Mouse (Mus musculus) heart, embryonic 10.5 days (tissue): ENCODE results near the gene Acot3. TPM values are rescaled to one million over a fixed set of nuclear protein-coding genes. Genes with fewer than 3 reads are reported as not detected.
"Not testable (repeated sequence)": the region's sequence is repeated elsewhere in the genome, so short reads cannot be mapped to it uniquely, and the experiment has no call there.

ENCODE experiments used
- DNase-seq: peaks from one replicate; pipeline ENCODE4 v3.0.0-alpha.2; 2017; ENCODE audit warnings: low spot score
- H3K27ac ChIP-seq: fragments of 300-500 bp; sonication (generic); 2 replicates; pipeline ENCODE4 v1.5.1; 2016; ENCODE audit warnings: mild to moderate bottlenecking
- H3K27me3 ChIP-seq: fragments of 300-500 bp; sonication (generic); 2 replicates; pipeline ENCODE4 v1.6.1; 2016; ENCODE audit warnings: mild to moderate bottlenecking; ENCODE audit not compliant: poor library complexity, insufficient read depth, severe bottlenecking
- H3K36me3 ChIP-seq: fragments of 300-500 bp; sonication (generic); 2 replicates; pipeline ENCODE4 v1.6.1; 2016; ENCODE audit warnings: mild to moderate bottlenecking, moderate library complexity
- H3K4me1 ChIP-seq: fragments of 300-500 bp; sonication (generic); 2 replicates; pipeline ENCODE4 v1.6.1; 2016; ENCODE audit warnings: mild to moderate bottlenecking
- H3K4me3 ChIP-seq: fragments of 300-500 bp; sonication (generic); 2 replicates; pipeline ENCODE4 v1.5.1; 2016; ENCODE audit warnings: mild to moderate bottlenecking, moderate library complexity
- H3K9me3 ChIP-seq: fragments of 300-500 bp; sonication (generic); 2 replicates; pipeline ENCODE4 v1.6.1; 2016; ENCODE audit warnings: mild to moderate bottlenecking, moderate library complexity
- WGBS: fragments of 180-500 bp; shearing (Covaris S2); methylation state at CpG from one replicate; pipeline ENCODE4 v1.1.7; 2016; 5-methylcytosine and 5-hydroxymethylcytosine counted together
- polyA plus RNA-seq: library from polyadenylated mRNA; unstranded; fragments of >200 nt; fragmentation: Nextera tagmentation; extraction: Ambion mirVana; gene quantifications from 2 replicates; pipeline ENCODE4 v1.2.1, GENCODE M21; 2016

Gene Acot3
- polyA plus RNA-seq, 1 experiment from 2014 or later: 0.60 TPM

DNA sequence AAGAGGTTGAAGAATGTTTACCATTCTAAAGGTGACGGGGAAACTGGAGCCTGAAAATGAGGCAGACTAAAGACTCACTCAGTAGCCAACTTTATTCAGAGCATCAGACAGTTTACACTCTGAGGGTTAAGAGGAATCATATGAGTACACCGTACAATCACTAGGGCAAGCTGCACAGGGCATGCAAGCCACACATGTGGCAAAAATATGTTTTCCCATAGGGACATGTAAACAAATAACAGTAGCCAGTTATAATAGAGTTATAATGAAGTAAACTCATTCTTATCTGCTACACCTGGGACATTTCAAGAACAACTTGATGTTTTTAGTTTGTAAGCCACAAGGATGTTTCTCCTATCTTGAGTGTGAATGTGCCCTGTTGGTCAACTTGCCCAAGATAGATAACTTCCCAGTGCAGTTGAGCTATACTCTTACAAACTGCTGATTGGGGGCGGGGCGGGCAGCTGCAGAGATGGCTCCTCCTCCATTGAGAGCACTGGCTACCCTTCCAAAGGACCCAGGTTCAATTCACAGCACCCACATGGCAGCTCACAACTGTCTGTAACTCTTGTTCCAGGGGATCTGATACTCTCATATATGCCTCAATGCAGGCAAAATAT lies 25.5 kb downstream of the Acot3 start:
- 91% methylated on average over 4 of the region's 4 CpGs for WGBS
- DNase-seq: peak; percentile 38

DNA sequence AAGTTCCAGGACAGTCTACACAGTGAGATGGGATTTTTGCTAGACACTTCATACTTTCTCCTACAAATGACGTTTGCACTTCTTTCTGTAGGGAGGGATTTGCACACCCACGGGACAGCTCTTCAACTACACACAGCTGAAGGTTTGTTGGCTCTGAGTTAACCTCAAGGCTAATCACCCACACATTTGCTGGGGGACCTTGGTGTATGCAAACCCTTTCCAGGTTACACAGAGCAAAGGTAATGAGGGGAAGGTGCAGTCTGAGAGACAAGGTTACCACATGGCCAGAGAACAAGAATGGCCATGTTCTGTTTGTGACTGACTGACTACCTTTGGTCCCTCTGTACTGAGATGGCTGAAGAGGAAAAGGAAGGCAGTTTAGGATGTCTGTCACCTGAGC lies 31.9 kb downstream of the Acot3 start:
- 81% methylated on average over 2 of the region's 2 CpGs for WGBS

More for the DNA sequence above, 25.5 kb downstream of the Acot3 start:
- Histone ChIP-seq H3K27ac (no peak overlapping the region), H3K4me3 (no peak overlapping the region), H3K4me1 (no peaks in the 10 kb centered on the region), H3K9me3 (no peaks in the 10 kb centered on the region), H3K27me3 (no peaks in the 10 kb centered on the region; the same call in 1 of the 2 replicates), H3K36me3 (no peaks in the 10 kb centered on the region)

DNA sequence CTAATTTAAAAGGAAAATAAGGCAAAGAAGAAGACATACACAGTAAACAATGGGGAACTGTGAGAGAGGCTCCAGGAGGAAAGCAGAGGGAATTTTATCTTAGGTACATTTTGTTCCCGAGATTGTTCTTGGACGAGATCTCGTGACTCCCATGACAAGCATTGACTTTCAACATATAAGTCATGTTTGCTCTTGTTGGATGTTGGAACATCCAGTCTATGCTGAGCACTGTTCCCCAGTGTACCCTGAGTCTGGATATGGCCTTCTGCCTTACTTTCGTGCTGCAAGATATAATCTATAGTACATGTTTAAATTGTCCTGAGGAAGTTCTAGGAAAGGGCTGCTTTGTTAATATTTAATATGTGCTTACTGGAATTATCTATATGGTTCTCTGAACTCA lies 32.6 kb downstream of the Acot3 start:
- Histone ChIP-seq H3K4me1 (no peaks in the 10 kb centered on the region), H3K9me3 (peaks cover 6% of the 10 kb centered on the region), H3K4me3 (no peak overlapping the region), H3K27ac (no peak overlapping the region), H3K27me3 (no peaks in the 10 kb centered on the region), H3K36me3 (no peaks in the 10 kb centered on the region)
- no peak for DNase-seq
- WGBS: 73% methylated on average over 4 of the region's 4 CpGs

More for the DNA sequence above, 31.9 kb downstream of the Acot3 start:
- no peaks in the 10 kb centered on the region for H3K27me3 ChIP-seq
- H3K4me3 ChIP-seq: no peak overlapping the region
- no peaks in the 10 kb centered on the region for H3K9me3 ChIP-seq
- no peaks in the 10 kb centered on the region for H3K36me3 ChIP-seq
- no peaks in the 10 kb centered on the region for H3K4me1 ChIP-seq
- DNase-seq: no peak
- H3K27ac ChIP-seq: no peak overlapping the region

- H3K27ac ChIP-seq, H3K9me3 ChIP-seq, H3K4me1 ChIP-seq, H3K36me3 ChIP-seq, H3K4me3 ChIP-seq, H3K27me3 ChIP-seq, DNase-seq: not testable (repeated sequence)
- WGBS: 82% methylated on average over 5 of the region's 5 CpGs
Observed at GRCm38 (mm10) chr12:84094666-84095065, 42.7 kb downstream of the Acot3 start.

GRCm38 (mm10) chr12:84099605-84100004 lies 47.7 kb downstream of the Acot3 start:
- WGBS: 92% methylated on average over 2 of the region's 2 CpGs
- H3K27ac ChIP-seq: no peak overlapping the region

GRCm38 (mm10) chr12:84100071-84100470 lies 48.1 kb downstream of the Acot3 start:
- Histone ChIP-seq H3K36me3 (no peaks in the 10 kb centered on the region), H3K27me3 (no peaks in the 10 kb centered on the region), H3K4me3 (peak overlapping the region; percentile 64; the same call in 1 of the 2 replicates), H3K4me1 (0 out of 2 replicates have a peak, but pooled peaks cover 2% of the 10 kb centered on the region), H3K27ac (no peak overlapping the region), H3K9me3 (no peaks in the 10 kb centered on the region; the same call in 1 of the 2 replicates)
- 64% methylated on average over 1 of the region's 1 CpGs for WGBS
- DNase-seq: no peak

More at GRCm38 (mm10) chr12:84099605-84100004, 47.7 kb downstream of the Acot3 start:
- Histone ChIP-seq H3K36me3 (no peaks in the 10 kb centered on the region), H3K27me3 (no peaks in the 10 kb centered on the region), H3K4me1 (0 out of 2 replicates have a peak, but pooled peaks cover 2% of the 10 kb centered on the region), H3K4me3 (no peak overlapping the region), H3K9me3 (no peaks in the 10 kb centered on the region; the same call in 1 of the 2 replicates)
- no peak for DNase-seq

- not testable (repeated sequence) for H3K36me3 ChIP-seq, H3K27me3 ChIP-seq, H3K4me1 ChIP-seq, H3K9me3 ChIP-seq
- under 1% methylated on average over 79 of the region's 80 CpGs for WGBS
- DNase-seq: peak; percentile 81
- H3K27ac ChIP-seq: peak within 1 kb of the TSS; percentile 87
- peak within 1 kb of the TSS; percentile 64 for H3K4me3 ChIP-seq
Observed at GRCm38 (mm10) chr12:84100604-84101492, 48.9 kb downstream of the Acot3 start, which contains the start of gene Acot6. Acot6 (plus strand) TSS chr12:84100654.

DNA sequence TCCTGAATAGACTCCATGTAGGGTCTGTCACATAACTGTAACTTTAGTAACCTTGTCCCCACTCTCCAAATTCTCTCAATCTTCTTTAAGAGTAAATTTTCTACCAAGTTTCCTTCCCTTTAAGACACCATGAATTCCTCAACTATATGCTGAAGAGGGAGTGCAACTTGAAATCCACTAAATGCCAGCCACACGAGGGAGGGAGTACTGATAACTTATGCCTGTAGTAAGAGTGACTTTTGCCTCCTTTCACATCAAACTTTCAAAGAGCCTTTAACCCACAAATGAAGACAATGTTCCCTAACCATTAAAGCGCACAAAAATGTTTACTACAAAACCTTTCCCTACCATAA lies 49.5 kb downstream of the Acot3 start:
- Histone ChIP-seq H3K27me3 (no peaks in the 10 kb centered on the region), H3K9me3 (no peaks in the 10 kb centered on the region), H3K4me3 (peak overlapping the region; percentile 64), H3K27ac (no peak overlapping the region), H3K4me1 (0 out of 2 replicates have a peak, but pooled peaks cover 2% of the 10 kb centered on the region), H3K36me3 (no peaks in the 10 kb centered on the region)
- WGBS: 48% methylated on average over 2 of the region's 2 CpGs
- DNase-seq: no peak

- Histone ChIP-seq H3K4me1 (no peaks in the 10 kb centered on the region), H3K27me3 (no peaks in the 10 kb centered on the region), H3K4me3 (no peak overlapping the region), H3K36me3 (no peaks in the 10 kb centered on the region), H3K27ac (no peak overlapping the region), H3K9me3 (no peaks in the 10 kb centered on the region)
- no peak for DNase-seq
- 76% methylated on average over 3 of the region's 3 CpGs for WGBS
Observed at GRCm38 (mm10) chr12:84107012-84107411, 55.1 kb downstream of the Acot3 start.

GRCm38 (mm10) chr12:84107692-84108091 lies 55.7 kb downstream of the Acot3 start:
- Histone ChIP-seq H3K36me3 (no peaks in the 10 kb centered on the region), H3K27ac (no peak overlapping the region), H3K27me3 (no peaks in the 10 kb centered on the region), H3K4me3 (no peak overlapping the region), H3K4me1 (no peaks in the 10 kb centered on the region), H3K9me3 (no peaks in the 10 kb centered on the region)
- no peak for DNase-seq
- 72% methylated on average over 1 of the region's 1 CpGs for WGBS

- no peak for DNase-seq
- Histone ChIP-seq H3K36me3 (no peaks in the 10 kb centered on the region), H3K27ac (no peak overlapping the region), H3K27me3 (no peaks in the 10 kb centered on the region), H3K9me3 (no peaks in the 10 kb centered on the region), H3K4me1 (peaks cover 9% of the 10 kb centered on the region), H3K4me3 (no peak overlapping the region)
- WGBS: 83% methylated on average over 1 of the region's 1 CpGs
Observed at GRCm38 (mm10) chr12:84109924-84110323, 58.0 kb downstream of the Acot3 start.
